Mouse (Mus musculus): ENCODE results near the gene Banp.

The Banp gene

DNA sequence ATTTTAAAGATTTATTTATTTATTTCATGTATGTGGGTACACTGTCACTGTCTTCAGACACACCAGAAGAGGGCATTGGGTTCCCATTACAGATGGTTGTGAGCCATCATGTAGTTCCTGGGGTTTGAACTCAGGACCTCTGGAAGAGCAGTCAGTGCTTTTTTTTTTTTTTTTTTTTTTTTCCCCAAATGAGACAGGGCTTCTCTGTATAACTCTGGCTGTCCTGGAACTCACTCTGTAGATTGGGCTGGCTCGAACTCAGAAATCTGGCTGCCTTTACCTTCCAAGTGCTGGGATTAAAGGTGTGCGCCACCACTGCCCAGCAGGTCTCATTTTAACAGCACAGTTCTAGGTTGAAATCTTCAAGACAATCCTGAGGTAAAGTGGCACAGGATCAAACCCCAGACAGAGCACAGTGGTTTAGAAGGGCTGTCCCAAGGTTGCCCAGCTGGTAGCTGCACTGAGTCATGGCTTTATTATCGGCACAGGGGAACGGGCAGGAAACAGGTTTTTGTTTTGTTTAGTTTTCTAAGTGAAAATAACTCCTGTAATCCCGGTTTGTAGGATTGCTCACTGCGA is at the start of gene Banp:
TSS of gene Banp (plus strand) at position 529 of the 579 bp plus-strand sequence.
- DNase-seq (ENCODE audit: low read depth, low spot score), result no peak

DNA sequence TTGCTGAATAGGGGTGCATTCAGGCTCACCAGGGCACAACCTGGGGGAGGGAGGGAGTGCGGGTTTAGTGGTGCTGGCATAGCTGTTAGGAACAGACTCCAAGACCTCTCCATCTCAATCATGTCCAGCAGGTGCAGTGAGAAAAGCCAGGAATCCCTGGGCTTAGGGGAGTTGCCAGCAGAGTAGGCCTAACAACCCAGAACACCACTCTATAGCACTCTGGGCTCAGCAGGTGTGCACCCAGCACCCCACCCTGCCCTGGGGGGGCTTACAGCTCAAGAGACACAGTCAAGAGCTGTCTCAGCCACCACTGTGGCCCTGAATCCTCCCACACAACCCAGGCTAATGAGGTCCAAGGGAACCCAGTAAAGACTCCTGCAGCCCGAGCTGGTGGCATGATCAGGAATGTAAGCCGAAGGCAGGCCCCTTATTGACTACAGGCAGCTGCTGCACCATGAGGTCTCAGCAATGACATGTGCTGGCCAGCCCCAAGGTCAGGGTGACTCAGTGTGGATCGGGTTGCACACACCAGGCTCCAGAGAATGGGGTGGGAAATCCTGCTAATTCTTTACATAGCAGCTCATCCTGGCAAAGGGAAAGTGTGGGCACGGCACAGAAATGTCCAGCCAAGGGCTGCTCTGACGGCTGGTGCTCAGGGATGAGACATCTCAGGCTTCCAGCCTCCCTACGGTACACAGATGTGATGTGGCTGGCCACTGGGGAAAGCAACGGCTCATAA is 47.9 kb upstream of the Banp start:
- DNase-seq (ENCODE audit: low read depth, low spot score), result no peak

DNA sequence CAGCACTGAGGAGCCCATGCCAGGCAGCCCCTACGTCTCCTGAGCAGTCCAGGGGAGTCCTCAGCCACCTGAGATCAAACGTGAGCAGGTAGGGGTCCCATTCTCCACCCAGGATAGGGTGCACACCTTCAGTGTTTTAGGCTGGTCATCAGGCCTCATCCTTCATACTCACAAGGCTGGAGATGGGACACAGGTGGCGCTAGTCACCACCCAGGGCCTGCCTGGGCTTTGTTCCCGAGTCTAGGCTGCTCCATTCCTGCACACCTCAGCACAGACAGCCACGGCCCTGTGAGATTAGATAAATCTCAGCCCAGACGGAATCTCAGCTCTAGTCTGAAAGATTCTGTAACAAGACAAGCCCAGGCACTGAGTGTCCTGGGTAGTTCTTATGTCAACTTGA is 45.6 kb upstream of the Banp start:
- DNase-seq (ENCODE audit: low read depth, low spot score), result no peak

DNA sequence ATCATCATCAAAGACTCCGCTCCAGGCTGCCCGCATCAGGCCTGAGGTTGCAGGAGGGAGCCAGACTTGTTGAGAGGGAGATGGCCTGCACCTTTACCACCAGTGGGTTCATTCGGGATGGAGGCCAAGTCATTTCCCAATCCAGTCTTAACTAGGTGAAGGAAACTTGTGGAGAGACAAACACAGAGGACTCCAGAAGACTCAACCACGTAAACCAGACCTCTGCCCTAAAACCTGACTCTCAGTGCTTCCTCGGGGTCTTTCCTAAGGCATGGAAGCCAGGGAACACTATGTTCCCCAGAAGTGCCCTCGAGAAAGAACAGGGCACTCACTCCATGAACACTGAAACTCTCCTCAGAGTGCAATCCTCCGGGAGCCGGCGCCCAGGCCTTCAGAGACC is 44.6 kb upstream of the Banp start:
- DNase-seq (ENCODE audit: low read depth, low spot score), result no peak

DNA sequence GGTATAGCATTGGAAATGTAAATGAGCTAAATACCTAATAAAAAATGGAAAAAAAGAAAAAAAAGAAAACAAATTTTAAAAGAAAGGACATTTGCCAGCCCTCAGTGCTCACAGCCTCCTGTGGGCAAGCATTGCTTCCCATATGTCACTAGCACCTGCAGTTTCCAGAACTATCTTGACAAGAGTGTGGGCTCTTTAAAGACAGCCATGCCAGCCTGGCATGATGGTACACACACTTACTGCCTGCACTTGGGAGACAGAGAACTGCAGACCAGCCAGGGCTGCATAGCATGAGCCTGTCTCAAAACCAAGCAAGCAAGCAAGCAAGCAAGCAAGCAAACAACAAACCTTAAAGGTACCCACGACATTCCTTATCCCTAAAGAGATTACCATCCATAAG is 44.1 kb upstream of the Banp start:
- no peak for DNase-seq (ENCODE audit: low read depth, low spot score)

DNA sequence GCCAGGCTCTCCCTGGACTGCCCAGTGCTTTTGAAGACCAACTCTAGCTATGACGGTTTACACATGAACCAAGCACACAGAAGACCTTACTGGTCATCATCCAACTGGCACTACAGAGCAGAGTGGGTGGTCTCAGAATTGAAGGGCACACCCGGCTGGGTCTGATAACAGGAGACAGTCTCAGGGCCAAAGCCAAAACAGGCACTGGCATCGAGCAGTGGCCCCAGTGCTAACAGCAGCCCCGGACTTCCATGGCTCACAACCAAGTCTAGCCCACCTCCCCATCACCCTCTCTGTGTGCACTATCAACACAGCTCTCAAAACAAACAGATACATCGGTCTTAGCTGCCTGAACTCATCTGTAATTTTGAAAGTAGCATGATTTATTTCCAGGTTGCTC is 43.7 kb upstream of the Banp start:
- DNase-seq (ENCODE audit: low read depth, low spot score), result no peak

DNA sequence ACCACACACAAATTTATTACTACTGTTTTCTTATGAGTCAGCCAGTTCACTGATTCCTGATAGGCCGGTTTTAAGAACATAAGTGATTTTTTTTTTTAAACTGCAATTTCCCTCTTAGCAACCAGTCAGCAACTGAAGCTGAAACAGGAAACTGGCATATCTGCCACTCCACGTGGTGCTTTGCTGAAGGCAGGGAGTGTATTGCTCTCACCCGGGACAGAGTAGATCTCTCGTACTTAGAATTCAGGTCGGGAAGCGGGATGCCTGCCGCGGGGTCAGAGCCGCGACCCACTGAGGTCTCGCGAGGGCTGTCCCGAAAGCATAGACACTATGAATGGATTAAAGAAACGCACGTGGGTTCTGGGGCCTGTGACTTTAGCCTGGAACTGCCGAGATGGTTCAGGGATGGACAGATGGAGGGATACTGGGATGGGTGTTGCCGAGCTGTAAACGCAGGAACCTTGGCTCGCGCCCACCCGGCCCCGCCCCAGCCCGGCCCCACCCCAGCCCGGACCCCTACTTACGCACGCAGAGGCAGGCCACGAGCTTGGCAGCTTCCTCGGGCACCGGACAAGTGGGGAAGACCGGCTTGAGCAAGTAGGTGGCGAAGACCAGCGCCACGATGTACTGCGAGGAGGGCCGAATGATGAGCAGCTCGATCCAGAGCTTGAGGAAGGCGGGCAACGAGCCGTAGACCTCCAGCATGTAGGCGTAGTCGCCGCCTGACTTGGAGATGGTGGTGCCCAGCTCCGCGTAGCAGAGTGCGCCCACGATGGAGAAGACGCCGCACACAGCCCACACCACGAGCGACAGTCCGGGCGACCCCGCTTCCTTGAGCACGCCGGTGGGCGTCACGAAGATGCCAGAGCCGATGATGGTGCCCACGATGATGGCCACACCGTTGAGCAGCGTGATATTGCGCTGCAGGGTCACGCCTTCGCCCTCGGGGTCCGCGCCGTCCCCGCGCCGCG is 42.7 kb upstream of the Banp start:
- no peak for DNase-seq (ENCODE audit: low read depth, low spot score)

DNA sequence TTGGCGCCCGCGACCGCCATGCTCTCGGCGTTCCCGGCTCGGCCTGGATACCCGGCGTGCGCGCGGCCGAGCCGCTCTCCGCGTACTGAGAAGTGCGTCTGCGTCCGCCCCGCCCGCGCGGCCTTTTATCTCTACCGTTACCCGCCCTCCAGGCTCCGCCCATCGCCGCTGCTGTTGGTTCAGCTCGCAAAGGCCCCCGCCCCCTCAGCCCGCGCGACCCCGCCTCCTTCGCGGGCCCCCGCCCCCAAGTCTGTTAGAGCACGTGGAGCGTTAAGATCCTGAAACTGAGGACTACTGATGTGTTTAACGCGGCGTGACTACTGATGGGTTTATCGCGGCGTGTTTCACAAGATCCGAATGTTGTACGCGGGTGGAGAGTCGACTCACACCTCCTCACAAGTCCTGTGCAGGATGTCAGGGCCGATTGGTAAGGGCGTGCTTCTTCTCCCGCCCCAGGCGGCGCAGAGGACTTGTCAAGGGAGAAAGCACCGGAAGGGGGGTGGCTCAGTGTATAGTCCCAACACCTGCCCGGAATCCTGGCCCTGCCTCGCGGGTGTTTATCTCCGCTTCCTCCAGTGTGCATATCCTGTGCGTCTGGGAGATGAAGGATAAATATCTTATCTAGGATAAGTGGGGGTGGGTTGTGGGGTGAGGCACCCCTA is 41.8 kb upstream of the Banp start, which contains the start of gene Slc7a5:
TSS of gene Slc7a5 (minus strand) at position 108 of the 662 bp plus-strand sequence.
- DNase-seq (ENCODE audit: low read depth, low spot score), result peak; percentile 93

DNA sequence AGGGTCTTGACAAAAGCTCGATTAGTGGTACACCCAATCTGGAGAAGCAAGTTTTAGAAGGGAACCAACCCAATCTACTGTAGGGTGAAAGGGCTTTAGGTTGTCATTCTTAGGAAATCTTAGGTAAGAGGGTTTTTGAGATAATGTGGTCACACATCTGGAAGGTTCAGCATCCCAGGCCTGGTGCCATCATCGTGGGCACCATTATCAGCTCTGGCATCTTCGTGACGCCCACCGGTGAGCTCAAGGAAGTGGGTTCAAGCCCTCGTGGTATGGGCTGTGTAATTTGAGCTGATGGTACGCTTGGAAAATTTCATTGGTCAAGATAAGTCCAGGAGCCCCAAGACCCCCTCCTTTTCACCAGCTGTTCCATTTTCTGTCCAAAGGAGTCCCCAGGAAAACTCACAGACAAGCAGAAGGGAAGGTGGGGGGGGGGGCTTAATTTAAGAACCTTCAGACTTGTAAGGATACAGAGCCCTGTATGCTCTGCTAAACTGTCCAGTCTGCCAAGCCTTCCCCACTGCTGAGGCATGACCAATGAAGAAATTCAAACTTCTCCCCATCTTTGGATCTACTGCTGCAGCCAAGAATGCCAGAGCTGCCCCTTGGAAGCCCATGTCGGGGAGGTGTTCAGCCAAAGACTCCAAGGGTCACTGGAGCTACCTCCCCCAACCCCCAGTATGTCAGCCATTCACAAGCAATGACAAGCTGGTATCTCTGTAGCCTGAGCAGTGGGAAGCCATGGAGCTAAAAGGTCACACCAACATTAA is 41.0 kb upstream of the Banp start:
- DNase-seq (ENCODE audit: low read depth, low spot score), result no peak

DNA sequence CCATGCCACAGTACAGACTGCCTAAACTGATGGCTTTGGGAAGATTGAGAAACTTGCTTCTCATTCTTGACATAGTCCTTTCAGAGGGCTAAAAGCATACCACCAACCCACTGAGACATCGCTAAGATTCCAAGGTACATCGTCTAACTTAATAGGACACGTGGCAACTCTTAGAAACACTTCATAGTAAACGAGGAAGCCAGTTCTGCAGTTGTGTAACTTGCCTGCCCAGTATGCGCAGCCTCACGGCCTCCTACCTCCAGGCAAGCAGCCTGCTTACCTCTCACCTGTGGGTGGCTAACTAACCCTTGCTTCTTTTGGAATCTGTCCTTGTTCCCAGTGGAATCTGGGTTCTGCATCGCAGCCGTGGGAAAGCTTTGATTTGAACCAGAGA is 40.4 kb upstream of the Banp start:
- DNase-seq (ENCODE audit: low read depth, low spot score), result no peak

DNA sequence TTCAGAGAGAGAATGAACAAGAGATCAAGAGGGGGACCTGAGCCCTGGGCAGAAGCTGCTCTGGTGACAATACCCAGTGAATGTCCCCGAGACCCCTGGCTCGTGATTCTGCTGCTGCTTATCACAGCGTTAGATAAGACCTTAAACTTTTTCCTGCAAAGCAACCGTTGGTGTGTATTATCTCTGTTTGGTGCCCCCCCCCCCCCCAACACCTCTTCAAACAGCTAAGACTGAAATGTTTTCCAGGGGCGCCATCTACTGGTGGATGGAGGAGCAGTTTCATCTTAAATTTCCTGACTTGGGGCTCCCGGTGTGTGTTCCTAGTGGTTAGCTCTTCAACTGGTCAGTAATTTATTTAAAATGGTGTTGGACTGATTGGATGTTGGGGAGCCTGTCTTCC is 39.9 kb upstream of the Banp start:
- DNase-seq (ENCODE audit: low read depth, low spot score), result no peak

DNA sequence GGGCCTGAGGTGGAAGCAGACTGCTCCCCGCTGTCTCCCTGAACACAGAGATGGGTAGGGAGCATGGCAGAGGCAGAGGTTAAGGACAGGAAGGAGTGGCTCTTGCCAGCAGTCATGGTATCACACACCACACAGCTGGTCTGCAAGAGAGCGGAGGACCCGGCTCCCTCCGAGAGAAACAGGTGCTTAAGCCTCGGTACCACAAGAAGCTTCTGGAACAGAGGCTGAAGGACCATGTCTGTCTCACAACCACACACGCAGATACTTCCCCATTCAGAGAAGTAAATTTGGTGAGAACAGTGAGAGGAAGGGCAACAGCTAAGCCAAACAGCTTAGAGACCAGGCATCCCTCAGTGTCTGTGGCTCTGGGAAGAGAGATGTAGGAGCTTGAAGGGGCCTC is 38.1 kb upstream of the Banp start:
- DNase-seq (ENCODE audit: low read depth, low spot score), result no peak

DNA sequence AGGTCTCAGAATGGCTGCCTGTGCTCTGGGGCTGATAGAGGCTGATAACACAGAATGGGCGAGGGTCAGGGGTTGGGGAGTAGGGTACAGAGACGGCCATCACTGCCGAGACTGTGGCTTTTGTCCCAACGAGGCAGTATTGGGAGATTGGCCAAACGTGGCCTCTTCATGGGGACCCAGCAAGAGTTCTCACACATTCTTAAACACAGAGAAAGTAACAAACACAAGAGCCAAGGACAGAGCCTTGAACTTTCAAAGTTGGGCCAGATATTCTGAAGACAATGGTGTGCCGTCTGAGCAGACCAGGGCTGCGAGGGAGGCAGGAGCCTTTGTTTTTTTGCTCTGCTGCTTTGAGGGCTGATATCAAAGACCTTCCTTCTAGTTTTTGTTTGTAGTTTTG is 37.6 kb upstream of the Banp start:
- no peak for DNase-seq (ENCODE audit: low read depth, low spot score)

DNA sequence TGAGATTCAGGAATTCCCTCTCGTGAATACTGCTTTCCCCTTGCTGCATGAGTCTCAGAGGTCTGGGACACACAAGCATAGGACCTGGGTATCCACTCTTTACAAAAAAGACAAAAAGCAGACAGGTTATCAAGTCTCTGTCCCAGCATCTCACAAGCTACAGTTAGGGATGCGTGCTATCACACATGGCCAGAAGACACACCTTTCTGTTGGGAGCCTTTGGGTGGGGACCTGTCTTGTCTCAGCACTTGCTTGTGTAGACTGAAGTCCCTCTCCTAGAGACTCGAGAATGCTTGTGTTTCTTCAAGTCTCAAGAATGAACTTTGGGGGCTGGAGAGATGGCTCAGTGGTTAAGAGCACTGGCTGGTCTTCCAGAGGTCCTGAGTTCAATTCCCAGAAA is 36.7 kb upstream of the Banp start:
- DNase-seq (ENCODE audit: low read depth, low spot score), result no peak

DNA sequence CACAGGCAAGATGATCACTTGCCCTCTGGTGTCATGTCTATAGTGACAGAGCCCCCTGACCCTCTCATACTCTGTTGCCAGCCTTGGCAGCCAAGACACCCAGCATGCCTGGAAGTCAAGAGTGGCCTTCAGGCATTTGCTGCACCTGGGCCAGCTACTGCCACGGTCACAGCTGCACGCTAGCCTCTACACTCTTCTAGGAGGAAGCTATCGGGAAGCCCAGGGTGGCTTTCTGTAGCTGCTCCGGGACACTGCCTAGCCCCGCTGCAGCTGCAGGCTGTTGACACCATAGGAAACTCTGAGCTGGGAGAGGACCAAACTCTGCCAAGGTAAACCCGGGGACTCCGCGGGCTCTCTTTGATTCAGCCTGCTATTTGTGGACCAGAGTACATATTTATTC is 36.2 kb upstream of the Banp start:
- DNase-seq (ENCODE audit: low read depth, low spot score), result no peak

DNA sequence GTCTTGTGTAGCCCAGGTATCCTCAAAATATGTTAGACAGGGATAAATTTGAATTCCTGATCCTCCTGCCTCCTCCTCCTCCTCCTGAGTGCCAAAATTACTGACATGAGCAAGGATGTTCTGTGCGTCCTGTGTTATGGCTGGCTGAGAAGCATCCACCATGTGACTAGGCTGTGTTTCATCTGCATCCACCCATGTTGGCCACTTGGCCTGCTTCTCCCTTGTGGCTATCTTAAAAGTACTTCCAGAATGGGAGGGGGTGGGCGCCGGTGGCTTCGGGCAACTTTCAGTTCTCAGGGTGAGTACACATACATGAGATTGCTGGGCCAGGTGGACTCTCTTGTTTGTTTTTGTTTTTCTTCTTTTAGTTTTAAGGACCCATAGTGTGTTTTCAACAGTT is 30.4 kb upstream of the Banp start:
- DNase-seq (ENCODE audit: low read depth, low spot score), result no peak

DNA sequence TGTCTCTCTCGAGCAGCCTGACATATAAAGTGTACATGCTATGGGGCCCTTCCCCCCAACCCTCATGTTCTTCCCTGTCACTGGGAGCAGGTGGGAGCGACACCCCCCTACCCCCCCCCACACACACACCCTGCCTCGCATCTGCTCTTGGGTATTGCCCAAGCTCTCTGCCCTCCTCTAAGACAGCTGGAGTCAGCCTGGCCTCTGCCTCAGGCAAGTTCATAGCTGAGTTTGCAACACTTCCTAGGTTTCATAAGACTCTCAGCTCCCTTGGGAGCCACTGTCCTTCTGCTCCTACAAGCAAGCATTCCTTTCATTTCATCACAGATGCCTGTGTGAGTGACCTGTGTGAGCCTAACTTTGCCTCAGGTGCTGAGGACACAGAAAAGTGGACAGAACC is 29.8 kb upstream of the Banp start:
- DNase-seq (ENCODE audit: low read depth, low spot score), result no peak

DNA sequence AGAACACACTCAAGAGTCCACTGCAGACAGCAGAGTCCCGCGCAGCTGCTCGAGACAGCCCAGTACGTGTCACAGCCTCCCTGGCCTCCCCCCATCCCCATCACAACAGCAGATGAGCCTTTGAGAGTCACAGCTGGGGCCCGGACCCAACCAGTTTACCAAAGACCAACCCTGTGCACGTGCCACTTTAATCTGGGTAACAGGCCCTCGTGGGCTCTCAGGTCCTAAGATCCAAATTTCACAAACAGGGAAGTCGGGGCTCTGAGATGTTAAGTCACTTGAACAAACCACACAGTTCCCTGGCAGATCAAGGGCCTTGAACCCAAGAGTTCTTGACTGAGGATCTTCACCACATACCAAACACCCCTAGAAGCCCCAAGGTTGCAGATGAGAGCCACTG is 28.0 kb upstream of the Banp start:
- DNase-seq (ENCODE audit: low read depth, low spot score), result no peak

DNA sequence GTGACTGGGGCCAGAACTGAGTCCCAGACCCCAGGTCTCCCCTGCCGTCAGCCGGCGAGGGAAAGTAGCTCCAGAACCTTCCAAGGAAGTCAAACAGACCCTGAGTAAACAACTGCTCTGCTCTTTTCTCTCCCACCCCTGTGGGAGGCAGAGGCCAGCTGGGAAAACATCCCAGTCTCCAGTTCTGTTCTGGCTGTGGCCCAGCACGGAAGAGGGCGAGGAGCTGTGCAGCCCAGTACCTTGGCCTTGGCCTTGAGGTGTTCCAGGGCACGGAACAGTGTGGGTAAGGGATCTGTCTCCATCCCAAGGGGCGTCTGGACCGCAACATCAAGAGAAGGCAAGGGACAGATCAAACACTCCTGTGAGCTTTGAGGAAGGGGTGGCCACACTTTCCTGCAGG is 27.4 kb upstream of the Banp start:
- no peak for DNase-seq (ENCODE audit: low read depth, low spot score)

DNA sequence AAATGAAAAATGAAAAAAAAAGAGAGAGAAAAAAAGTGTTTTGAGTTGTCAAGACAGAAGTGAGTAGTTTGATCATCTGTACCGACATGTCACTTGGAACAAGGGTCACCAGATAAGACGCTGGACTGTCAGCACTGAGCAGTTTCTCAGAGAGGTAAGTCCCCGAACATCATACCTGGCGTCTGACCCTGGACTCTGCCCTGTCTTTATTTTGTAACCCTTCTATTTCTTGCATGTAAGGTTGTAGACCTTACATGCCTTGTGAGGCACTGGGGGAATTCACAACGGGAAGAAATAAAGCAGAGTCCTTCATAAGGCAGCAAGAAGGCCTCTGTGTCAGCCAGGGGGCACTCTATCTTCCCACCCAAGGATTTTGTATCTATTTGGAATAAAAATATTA is 24.9 kb upstream of the Banp start:
- no peak for DNase-seq (ENCODE audit: low read depth, low spot score)

DNA sequence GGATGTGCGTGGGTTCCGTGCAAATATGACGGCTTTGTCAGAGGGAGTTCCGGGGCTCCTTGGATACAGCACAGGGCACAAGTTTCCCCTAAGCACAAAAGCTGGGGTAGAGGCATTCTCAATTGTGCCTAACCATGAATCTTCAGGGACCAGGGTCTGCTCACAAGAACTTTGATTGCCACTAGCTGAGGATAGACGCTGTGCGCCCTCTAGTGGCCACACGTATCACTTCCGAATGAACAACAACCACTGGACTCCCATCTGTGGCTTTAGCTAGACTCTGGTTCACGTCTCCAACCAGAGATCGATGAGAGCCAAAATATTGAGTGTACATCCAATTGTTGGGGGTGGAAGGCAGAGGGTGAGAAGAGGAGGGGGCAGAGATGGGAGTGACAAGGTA is 23.9 kb upstream of the Banp start:
- peak; percentile 76 for DNase-seq (ENCODE audit: low read depth, low spot score)
